Comparison of ENCODE assay signal across 9 mouse cellular contexts in genomic region chr12:80198487-80198886, GRCm38 (mm10).
A peak's percentile ranks its signal among the peaks of the same experiment; 100 is the strongest.
DNase-seq lines count a peak whose midpoint lies in the region; ATAC-seq and TF ChIP-seq lines count a peak whose summit lies in the region.
"Had no signal": no experiment of that assay in that cellular context is flagged by ENCODE, and none has a peak within 500 bp of the region (broad histone marks: within the 10 kb centered on the region; RNA-seq: fewer than 3 reads in every experiment).

No protein-coding gene starts in this region.

- no peaks in the 10 kb centered on the region for H3K27me3 ChIP-seq in midbrain, embryonic 14.5 days (ENCODE audit: control insufficient read depth, insufficient read depth, low read length)
- H3K27me3 ChIP-seq in midbrain, embryonic 11.5 days (ENCODE audit: control insufficient read depth, insufficient read depth, low read length), result no peaks in the 10 kb centered on the region
- H3K27me3 ChIP-seq in stomach, embryonic 15.5 days (replicated peaks), result no peaks in the 10 kb centered on the region

- no peaks in the 10 kb centered on the region for H3K9me3 ChIP-seq in midbrain, embryonic 14.5 days (ENCODE audit: control insufficient read depth, low read length)
- no peaks in the 10 kb centered on the region; the same call in 1 of the 2 replicates for H3K9me3 ChIP-seq in midbrain, embryonic 11.5 days (ENCODE audit: control insufficient read depth, low read length)
- no peaks in the 10 kb centered on the region for H3K9me3 ChIP-seq in stomach, embryonic 15.5 days

- peak; percentile 94 for TF ChIP-seq CTCF in gastrocnemius, adult 2 months (IDR thresholded peaks at IDR 0.05)

- intact Hi-C loops in gastrocnemius, adult 2 months (cut with DNase I), result loop anchor here (1.0 to 2.0 kb wide), 2 partner anchors 60 to 179 kb away; no protein-coding TSS in a partner anchor
- intact Hi-C loops in left cerebral cortex, postnatal 36 days (cut with DNase I), result loop anchor here (2.0 to 5.0 kb wide), 2 partner anchors 60 to 179 kb away; no protein-coding TSS in a partner anchor

- no peak overlapping the region for H3K4me3 ChIP-seq in midbrain, embryonic 14.5 days (replicated peaks; ENCODE audit: low read depth, low read length)
- H3K4me3 ChIP-seq in midbrain, embryonic 11.5 days (ENCODE audit: low read depth, low read length), result no peak overlapping the region
- H3K4me3 ChIP-seq in gastrocnemius, adult 2 months, result no peak overlapping the region
- H3K4me3 ChIP-seq in stomach, embryonic 15.5 days (replicated peaks), result no peak overlapping the region
- H3K4me3 ChIP-seq: erythroblast, embryonic 14.5 days had no signal

- no peak overlapping the region for H3K27ac ChIP-seq in midbrain, embryonic 14.5 days (replicated peaks; ENCODE audit: low read depth, low read length)
- H3K27ac ChIP-seq in midbrain, embryonic 11.5 days (ENCODE audit: low read depth, low read length), result no peak overlapping the region
- no peak overlapping the region for H3K27ac ChIP-seq in gastrocnemius, adult 2 months
- no peak overlapping the region for H3K27ac ChIP-seq in stomach, embryonic 15.5 days

- H3K36me3 ChIP-seq in midbrain, embryonic 14.5 days (ENCODE audit: control insufficient read depth, insufficient read depth, low read length), result no peaks in the 10 kb centered on the region
- peaks cover 2% of the 10 kb centered on the region; the same call in 1 of the 2 replicates for H3K36me3 ChIP-seq in midbrain, embryonic 11.5 days (ENCODE audit: control insufficient read depth, insufficient read depth, low read length)
- peaks cover 45% of the 10 kb centered on the region for H3K36me3 ChIP-seq in stomach, embryonic 15.5 days

- no peak overlapping the region for H3K4me2 ChIP-seq in midbrain, embryonic 14.5 days (ENCODE audit: low read length)
- H3K4me2 ChIP-seq in midbrain, embryonic 11.5 days, result no peak overlapping the region
- H3K4me2 ChIP-seq in stomach, embryonic 15.5 days, result no peak overlapping the region

- ATAC-seq in midbrain, embryonic 14.5 days (ENCODE audit: low FRiP score, low TSS enrichment), result no peak; the same call in 1 of the 2 replicates
- ATAC-seq in midbrain, embryonic 11.5 days (ENCODE audit: low FRiP score), result no peak
- ATAC-seq in stomach, embryonic 15.5 days (ENCODE audit: insufficient read depth, low FRiP score, low read depth), result peak; percentile 63; the same call in 1 of the 2 replicates

- no peak overlapping the region for H3K9ac ChIP-seq in midbrain, embryonic 14.5 days (replicated peaks; ENCODE audit: low read length)
- H3K9ac ChIP-seq in midbrain, embryonic 11.5 days (ENCODE audit: low read length), result no peak overlapping the region
- no peak overlapping the region for H3K9ac ChIP-seq in stomach, embryonic 15.5 days

- peaks cover 2% of the 10 kb centered on the region; the same call in 1 of the 2 replicates for H3K4me1 ChIP-seq in midbrain, embryonic 14.5 days (ENCODE audit: control insufficient read depth, insufficient read depth, low read length)
- H3K4me1 ChIP-seq in midbrain, embryonic 11.5 days (ENCODE audit: control insufficient read depth, insufficient read depth, low read length), result no peaks in the 10 kb centered on the region
- H3K4me1 ChIP-seq in stomach, embryonic 15.5 days, result 0 out of 2 replicates have a peak, but pooled peaks cover 2% of the 10 kb centered on the region

- peak; percentile 88 for DNase-seq in midbrain, embryonic 14.5 days
- no peak for DNase-seq in midbrain, embryonic 11.5 days (ENCODE audit: low spot score, missing footprints)
- peak; percentile 43 for DNase-seq in cerebellum, adult 8-10 months
- DNase-seq in gastrocnemius, adult 2 months, result peak; percentile 72
- DNase-seq in induced T-regulatory cell, adult 2 months (ENCODE audit: low read depth), result peak; percentile 77
- DNase-seq in left cerebral cortex, postnatal 36 days (ENCODE audit: low spot score in 2 of 2), result peak; percentile 27 to 47
- peak; percentile 84 for DNase-seq in naive thymus-derived CD4-positive, alpha-beta T cell, adult 2 months (ENCODE audit: low read depth)

- WGBS in midbrain, embryonic 14.5 days, result 27% methylated on average over 3 of the region's 3 CpGs
- WGBS in midbrain, embryonic 11.5 days, result 30% methylated on average over 3 of the region's 3 CpGs
- WGBS in stomach, embryonic 15.5 days, result 20% methylated on average over 3 of the region's 3 CpGs
